Mouse (Mus musculus) cerebellum, adult 18-20 months (tissue): ENCODE measurements around the gene Serpinf2.

Experiments used
- DNase-seq, 2 experiments: peaks; one replicate each; pipeline ENCODE4 v3.0.0; 2021

Gene Serpinf2

DNA sequence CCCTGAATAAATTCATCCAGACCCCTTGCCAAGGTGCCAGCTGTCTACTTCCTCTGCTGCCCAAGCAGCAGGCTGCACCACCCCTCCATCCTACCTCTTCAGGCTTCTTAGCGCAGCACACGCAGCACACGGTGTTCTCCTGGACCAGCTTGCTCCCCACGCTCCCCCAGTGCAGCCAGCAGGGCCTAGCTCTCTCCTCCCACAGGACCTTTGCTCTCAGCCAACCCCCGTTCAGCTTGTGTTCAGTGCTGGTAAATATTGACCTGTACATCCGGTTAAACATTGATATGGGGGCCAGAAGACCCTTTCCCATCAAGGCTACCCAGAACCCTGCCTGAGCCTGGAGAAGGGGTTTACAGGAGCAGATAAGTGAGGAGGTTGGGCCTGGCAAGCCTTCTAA is at the start of gene Serpinf2:
Gene Serpinf2, minus strand, starts transcription at position 229 of the 400 bp plus-strand sequence.
- no peak for DNase-seq

GRCm38 (mm10) chr11:75487496-75487895 is 48.1 kb upstream of the Serpinf2 start:
- no peak for DNase-seq

GRCm38 (mm10) chr11:75486601-75487285 is 47.4 kb upstream of the Serpinf2 start, which contains the start of gene Prpf8:
Gene Prpf8 (plus strand): TSS chr11:75486816.
- DNase-seq: peak; percentile 97 to 98

GRCm38 (mm10) chr11:75486192-75486591 is 46.8 kb upstream of the Serpinf2 start:
- DNase-seq: no peak

DNA sequence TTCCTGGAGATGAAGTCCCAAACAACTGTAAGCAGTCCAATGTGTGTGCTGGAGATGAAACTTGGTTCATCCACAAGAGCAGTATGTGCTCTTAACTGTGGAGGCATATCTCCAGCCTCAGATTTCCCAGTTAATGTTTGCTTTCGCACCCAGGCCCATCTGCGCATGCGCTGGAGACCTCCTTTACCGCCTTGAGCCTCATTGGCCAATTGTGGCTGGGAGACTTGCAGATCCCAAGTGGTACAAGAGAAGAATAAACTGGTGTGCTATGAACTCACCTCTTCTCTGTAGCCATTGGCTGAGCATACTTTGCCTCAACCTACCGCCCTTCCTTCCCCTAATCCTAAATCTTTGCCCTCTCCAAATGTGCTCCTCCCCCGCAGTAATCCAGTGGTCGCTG is 34.0 kb upstream of the Serpinf2 start:
- DNase-seq: no peak

DNA sequence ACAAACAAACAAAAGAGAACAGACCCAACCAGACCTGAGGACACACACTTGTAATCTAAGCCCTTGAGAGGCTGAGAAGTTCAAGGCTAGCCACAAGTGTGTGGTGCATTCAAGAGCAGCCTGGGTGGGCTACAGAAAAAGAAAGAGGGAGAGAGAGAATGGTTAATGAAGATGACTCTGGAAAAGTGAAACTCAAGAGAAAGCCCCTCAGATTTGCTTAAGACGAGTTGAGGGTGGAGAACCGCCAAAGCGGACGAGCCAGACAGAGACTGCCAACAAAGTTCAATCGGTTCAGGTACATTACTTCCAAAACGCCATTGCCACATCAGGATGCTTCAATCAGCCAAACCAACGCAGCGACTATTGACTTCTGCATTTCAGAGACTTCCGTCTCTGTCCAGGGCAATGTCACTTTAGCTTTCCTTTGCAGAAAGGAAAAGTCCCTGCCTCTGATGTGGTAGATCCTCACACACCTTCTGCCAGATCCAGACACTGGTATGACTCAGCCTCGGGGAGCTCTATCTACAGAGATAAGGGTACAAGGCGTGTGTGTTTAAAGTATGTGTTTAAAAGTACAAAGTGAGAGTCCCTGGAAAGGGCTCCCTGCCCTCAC is 33.2 kb upstream of the Serpinf2 start:
- DNase-seq: no peak

DNA sequence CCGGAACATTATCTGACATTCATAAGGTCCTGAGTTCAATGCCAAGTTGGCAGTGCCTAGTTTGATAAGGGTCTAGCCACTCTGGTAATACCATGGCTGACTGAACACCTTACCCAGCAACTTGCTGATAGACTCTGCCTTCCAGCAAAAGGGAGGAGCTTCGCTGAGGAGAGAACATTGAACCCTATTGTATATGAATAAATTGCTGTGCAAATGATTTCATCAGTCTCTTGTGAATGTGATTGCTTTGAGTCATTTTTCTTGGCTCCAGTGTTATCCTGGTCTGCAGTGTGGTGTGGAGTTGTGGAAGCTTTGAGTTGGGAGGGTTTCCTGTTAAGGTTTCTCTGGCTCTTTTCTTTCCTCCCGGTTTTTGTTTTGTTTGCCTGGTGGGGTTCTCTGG is 31.3 kb upstream of the Serpinf2 start:
- DNase-seq: no peak

DNA sequence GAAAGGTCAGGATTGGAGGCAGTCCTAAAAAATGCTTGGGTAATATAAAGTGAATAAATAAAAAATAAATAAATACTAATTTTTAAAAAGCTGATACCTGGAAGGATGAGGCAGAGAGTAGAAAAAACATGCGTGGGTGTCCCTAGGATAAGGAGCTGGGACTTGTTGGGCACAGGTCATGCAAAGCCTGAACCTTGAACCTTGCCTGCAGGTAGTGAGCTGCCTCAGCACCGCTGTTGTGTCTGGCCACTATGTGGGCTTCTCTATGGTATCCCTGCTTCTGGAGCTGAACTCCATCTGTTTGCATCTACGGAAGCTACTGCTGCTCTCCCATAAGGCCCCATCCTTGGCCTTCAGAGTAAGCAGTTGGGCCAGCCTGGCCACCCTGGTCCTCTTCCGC is 29.9 kb upstream of the Serpinf2 start:
- no peak for DNase-seq

- no peak for DNase-seq
These were observed 29.0 kb upstream of the Serpinf2 start for GRCm38 (mm10) chr11:75468410-75468809.

DNA sequence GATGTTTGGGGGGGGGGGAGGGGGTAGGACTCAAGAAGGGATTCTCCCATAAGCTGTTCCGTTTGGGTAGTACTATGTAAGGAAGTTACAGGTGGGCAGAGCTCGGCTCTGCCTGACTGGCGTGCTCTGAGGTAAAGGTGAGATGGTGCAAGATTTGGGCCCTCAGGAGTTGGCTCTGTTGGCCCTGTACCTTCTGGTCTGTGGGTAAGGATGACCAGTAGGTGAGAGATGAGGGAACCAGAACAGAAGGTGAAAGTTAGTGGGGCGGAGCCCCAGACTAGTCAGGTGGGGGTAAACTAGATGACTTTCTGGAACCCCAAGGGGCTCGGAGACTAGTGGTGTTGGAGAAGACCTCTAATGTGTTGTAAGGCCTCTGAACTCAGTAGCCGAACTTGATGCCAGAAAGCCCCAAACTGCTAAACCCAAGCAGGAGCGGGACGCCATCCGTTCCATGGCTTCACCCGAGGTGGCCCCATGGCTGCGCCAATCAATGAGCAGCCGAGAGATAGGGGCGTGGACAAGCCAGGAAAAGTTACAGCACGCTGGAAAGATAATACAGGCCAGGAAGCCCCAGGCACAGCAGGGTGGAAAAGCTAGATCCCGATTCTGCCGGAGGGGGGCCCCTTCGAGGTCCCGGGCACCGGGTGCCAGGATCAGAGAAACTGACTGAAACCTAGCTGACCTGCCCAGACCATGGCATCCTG is 28.3 kb upstream of the Serpinf2 start:
- no peak for DNase-seq

DNA sequence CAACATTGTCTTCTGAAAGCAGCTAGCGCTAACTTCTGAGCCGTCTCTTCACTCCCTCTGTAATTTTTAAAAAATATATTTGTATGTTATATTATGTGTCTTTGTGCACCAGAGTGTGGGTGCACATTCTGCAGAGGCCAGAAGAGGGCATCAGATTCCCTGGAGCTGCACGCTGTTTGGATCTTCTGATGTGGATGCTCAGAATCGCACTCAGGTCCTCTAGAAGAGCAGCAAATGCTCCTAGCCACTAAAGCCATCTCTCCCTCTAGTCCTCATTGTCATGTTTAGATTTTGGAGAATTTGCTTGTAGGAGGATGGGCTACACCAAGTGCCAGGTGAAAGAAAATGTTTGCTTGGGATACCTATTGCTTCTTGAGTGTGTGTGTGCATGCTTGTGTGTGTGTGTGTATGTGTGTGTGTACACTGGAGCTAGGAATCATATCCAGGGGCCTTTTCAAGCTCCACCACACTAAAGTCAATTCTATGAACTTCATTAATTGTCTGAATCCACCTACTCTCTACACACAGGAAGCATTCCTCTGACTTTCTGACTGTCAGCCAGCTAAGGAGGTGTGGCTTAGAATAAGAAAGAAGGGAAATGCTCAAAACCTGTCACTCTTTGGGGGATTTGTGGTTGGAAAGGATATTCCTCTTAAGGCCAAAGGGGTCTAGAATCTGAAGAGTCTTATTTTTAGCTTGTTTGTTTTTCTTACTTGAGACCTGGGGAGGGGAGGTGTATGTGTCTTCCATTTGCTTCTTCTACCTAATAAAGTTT is 27.5 kb upstream of the Serpinf2 start:
- DNase-seq: no peak

GRCm38 (mm10) chr11:75465051-75465450 is 25.7 kb upstream of the Serpinf2 start:
- no peak for DNase-seq

- DNase-seq: no peak
These were observed 25.0 kb upstream of the Serpinf2 start for GRCm38 (mm10) chr11:75464417-75464816.

DNA sequence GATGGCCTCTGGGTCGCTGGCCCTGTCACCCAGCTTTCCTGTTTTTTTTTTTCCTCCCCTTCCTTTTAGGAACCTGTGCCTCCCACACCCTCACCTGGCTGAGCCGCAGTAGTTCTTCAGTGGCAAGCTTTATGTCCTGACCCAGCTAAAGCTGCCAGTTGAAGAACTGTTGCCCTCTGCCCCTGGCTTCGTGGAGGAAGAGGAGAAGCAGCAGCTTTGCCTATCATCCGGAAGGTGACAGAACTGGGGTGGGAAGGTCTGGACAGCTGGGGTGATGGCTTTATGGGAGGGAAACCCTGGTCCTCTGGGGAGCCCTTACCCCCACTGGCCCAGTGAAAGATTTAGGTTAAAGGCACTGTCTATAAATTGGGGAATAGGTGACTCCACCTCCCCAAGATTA is 24.2 kb upstream of the Serpinf2 start:
- DNase-seq: no peak

GRCm38 (mm10) chr11:75462865-75463336 is 23.5 kb upstream of the Serpinf2 start:
- peak; percentile 45 to 55 for DNase-seq

DNA sequence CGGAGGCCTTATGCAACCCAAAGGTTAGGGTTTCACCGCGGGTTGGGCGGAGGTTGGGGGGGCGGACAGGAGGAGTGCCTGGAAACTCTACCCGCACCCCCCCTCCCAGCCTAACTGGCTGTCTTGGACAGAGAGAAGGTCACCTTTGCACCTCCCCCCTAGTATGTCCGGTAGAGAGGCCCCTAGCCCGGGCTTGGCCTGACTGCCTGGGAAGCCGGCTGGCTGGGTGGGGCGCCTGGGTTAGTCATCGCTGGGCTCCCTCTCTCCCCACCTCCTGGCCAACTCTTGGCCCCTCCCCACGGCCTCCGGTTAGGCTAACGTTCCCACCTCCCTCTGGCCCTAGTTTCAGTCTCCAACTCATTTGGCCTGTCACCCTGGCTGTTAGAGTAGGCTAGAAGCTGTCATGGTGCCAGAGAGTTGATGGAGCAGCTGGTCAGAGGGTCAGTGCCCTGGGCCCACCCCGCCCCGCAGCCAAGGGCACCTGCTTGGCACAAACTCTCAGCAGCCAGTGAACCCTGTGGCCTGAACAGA is 22.9 kb upstream of the Serpinf2 start:
- peak; percentile 52 to 58 for DNase-seq

DNA sequence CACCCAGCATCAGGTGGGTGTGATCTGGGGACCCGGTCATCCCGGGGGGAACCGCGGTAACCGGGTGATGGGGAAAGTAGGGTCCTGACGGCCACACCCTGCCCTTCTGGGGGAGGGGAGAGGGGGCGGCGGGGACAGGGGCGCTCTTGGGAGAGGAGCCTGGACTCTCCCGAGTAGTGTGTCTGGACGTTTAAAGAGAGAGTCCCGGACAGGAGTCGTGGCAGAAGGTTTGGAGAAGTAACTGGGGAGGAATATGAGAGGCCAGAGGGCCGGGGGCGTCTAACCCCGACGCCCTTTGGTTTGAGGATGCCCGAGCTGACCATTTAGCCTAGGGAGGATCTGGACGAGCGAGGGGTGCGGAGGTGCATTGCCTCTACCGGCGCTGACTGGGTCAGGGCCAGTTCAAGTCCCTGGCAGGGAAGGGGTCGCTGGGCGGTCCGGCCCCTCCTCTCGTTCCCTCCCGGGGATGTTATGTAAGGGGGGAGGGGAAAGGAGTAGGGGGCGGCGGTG is 22.4 kb upstream of the Serpinf2 start:
- DNase-seq: no peak

- peak; percentile 98 to 100 for DNase-seq
These were observed 21.7 kb upstream of the Serpinf2 start, which contains the start of gene Tlcd2 for GRCm38 (mm10) chr11:75460844-75461742. Gene Tlcd2 (plus strand): TSS chr11:75461715.

- DNase-seq: peak; percentile 89 to 93
These were observed 20.9 kb upstream of the Serpinf2 start for GRCm38 (mm10) chr11:75460103-75460843.

GRCm38 (mm10) chr11:75459751-75460102 is 20.3 kb upstream of the Serpinf2 start:
- no peak for DNase-seq
